Mouse (Mus musculus) kidney, postnatal 25 days (tissue): Measurements from ENCODE around the gene Pdx1.

Source experiments
- DNase-seq, 2 experiments: peaks; one replicate each; pipeline ENCODE4 v3.0.0; 2021; ENCODE audit warnings: mixed read lengths in 2 of 2

Gene Pdx1

DNA sequence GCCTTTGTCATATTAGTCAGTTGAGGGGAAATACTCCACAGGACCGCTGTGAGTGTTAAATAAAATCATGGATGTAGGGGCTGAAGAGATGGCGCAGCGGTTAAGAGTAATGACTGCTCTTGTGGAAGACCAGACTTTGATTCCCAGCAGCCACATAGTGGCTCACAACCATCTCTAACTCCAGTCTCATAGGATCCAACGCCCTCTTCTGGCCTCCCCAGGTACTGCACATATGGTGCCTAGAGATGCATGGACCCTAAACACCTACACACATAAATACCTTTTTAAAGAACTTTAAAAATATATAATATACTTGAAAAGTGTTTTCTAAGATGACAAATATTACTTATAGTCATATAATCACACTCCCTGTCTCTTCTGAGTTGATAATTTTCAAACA, 14.6 kb downstream of the Pdx1 start:
- DNase-seq = no peak

DNA sequence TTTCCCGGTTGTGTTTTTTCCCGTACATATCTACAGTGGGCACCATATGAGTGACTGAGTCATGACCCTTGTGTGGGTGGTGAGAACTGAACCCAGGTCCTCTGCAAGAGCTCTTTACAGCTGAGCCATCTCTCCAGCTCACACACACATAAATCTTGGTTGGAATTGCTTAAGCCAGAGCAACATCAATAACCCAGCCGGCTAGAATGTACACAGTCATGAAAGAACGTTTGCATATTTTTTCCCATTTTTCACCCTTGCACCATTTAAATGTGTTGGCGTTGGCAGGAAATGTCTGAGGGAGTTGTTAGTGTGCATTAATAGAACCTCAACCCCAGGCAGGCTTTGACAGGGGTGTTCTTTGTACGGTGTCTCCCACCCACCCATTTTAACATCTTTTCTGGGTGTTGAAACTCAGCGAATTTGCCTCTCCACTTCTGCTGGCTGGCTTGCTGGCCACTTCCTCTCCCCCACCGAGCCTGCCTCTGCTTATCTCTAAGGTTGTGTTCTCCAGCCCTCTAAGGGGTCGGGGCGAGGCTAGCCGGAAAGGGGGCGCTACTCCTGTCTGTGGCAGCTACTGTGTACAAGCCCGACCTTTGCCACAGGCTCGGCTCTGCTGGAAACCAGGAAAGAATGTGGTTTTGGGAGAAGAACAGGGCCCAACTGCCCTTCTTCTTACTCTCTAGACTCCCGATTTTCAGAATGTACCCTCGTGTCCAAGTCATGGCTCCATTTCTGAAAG, 22.2 kb downstream of the Pdx1 start:
- DNase-seq = no peak

DNA sequence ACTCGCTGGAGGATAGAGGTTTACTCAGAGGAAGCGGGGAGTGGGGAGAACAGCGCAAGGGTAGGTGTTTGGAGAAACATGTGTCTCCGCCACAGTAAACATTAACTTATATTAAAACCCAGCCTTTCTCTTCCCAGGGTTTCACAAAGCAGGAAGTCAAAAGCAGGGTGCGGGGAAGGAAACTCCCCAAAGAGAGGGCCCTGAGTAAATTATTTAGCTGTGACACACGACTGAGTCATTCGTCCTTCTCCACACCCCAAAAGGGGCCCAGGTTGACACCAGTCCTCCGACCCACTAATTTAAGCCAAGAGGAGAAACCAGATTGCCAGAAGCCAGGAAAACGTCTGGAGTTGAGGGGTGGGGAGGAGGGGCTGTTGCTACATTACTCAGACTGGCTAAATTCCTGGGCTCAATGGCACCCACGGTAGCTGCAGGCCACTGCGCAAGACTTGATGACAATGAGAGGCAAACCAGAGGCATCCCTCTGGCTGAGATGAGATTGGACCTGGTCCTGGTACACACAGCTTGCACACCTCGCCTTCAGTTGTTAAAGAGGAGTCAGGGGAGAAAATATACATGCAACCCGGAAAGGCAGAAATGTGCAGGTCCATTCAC, 22.9 kb downstream of the Pdx1 start:
- DNase-seq = no peak

DNA sequence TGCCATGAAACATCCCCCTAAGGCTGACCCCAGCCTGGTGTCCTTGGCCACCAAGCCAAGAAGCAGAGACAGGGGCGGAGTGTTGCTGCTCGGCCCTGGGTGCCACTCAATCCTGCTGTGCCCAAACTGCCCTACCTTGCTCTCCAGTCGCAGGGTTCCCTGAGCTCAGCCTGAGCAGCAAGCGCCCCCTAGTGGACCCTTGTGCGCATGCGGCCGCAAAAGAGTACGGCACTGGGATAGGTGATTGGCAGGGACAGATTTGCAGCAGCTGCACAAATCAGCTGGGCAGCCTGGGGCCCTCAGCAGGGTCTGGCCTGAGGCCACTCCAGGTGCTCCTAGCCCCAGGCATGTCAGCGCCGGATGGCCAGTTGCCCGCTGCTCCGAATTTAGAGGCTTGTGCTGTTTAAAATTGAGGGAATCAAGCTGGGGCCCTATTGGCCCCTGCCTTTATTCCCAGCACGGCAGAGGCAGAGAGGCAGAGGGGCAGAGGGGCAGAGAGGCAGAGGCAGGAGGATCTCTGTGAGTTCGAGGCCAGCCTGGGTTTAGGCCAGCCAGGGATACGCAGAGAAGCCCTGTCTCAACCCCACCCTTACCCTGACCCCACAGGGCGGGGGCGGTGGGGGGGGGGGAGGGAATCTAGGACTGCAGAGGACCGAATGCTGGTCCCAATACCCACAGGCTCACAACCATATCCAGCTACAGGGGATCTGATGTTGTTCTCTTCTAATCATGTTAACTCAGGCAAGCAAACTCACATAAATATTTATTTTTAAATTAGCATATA, 23.6 kb downstream of the Pdx1 start:
- DNase-seq = peak; percentile 69 to 73

DNA sequence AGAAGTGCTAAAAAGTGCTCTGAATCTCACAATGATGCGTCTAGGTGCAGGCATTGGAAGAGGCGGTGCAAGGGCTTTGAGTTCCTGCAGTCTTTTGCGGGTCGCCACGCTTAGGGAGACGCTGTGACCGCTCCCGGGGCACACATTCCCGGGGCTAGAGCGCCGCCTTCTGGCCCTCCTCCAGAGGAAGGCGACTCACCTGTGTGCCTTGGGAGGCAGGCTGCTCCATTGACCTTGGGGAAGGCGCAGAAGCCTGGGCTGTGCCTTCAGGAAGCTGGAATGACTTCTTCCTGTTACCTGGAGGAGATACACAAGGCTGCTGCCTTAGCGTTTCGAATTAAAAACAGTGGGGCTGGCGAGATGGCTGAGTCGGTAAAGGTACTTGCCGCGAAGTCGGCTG, 24.4 kb downstream of the Pdx1 start:
- DNase-seq = peak in 1 of 2 experiments; percentile 17

DNA sequence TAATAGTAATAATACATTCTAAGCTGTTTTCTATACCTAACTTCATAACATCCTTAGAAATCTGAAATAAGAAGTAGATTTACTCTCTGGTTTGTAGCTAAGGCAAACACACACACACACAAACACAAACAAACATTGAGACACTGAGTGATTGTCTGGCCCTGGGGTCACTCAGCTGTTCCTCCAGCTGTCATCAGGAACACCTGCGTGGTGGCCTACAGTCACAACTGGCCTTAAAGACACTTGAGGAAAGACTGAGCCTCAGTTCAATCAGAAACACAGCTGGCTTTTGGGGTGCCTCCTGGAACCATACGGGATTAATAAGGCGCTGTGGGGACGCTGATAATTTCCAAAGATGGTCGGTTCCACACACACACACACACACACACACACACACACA, 27.5 kb downstream of the Pdx1 start:
- DNase-seq = no peak

DNA sequence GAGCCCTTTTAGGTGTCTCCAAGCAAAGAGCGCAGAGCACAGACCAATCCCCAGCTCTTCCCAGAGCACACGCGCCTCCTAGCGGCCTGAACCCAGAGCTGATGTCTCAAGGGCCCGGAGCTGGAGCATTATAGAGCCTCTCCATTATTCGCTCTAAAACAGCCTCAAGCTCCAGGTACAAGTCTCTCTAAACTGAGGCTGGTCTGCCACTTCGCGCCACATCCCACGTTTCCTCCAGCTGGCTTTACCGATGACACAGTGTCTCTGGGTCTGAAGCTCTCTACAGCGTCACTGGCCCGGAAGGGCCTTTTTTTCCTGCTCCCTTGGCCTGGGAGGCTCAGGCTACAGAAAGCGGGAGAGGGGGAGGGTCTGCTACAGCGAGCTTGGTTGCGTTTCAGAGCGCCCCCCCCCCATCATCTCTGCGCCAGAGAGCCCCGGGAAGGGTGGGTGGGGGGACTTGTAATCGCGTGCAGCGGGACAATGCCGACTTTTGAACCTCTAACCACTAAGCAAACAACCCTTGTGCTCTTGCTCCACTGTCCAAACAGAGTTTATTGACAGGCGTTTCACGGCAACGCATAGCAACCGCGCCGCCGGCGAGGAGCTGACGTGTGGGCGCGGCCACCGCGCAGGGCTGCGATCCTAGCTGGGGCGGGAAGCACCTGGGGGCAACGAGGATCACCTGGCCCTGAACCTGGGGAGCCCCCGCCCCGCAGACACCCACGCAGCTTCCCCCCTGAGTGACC, 29.7 kb downstream of the Pdx1 start:
- DNase-seq = peak; percentile 48 to 57

DNA sequence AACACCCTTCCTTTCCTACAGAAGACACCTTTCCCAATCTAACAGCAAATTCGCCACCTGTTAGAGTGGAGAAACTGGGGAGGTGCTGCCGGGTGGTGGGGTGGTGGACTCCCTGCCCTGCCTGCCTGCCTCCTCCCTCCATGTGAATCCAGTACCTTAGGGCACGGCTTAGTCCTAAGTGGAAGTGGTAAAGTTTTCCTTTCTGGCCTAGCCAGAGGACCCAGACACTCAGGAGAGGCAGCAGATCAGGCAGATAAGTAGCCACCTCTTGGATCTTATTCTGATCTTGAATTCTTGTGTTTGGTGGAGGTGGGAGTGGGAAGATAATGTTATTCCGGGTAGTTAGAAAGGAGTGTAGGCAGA, 30.2 kb downstream of the Pdx1 start:
- DNase-seq = no peak

DNA sequence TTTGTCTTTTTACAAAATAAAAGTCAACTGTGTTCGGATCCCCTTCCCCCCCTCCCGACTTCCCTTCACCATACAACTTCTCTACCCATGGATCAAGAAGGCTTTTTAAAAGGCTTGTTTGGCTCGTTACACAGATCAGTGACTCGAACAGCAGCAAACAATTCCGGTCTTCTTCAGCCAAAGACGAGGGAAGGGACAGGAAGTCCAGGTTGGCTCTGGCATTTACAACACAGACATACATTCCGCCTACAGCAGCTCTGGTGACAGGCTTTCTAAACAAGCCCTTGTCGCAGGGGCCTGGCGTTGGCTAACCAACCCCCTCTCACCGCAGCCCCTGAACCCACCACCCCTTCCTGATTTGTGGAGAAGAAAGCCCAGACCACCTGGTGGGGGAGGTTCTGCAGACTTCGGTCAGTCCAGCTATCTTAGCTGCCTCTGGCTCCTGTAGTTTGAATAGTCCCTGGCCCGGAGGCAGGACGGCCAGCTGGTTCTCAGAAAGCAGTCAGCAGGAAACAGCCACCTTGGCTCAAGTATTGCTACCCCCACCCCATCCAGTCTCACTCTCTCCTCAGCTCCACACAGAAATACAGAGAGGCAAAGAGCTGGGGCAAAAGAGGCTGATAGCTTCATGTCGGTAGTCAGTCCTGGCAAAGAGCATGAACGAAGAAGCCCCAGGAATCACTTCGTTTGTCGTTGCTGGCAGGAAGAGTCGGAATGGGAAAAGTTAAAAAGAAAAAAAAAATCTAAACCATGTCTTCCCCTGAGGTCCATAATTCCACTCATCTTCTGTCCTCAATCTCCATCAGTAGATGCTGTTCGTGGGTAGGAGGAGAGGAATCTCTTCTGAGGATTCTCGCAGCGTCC, 31.4 kb downstream of the Pdx1 start:
- no peak for DNase-seq

DNA sequence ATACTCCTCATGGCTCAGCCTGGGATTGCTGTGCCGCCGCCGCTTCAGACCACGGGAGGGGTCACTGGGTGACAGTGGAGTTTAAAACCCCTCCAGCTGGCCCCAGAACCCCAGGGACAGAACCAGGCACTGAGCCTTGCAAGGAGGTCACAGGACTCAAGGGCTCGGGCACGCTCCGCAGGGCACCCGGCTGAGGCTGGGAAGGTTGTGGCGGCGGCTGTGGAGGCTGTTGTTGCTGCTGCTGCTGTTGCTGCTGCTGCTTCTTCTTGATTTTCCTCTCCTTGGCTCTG, 32.0 kb downstream of the Pdx1 start:
- DNase-seq = no peak

DNA sequence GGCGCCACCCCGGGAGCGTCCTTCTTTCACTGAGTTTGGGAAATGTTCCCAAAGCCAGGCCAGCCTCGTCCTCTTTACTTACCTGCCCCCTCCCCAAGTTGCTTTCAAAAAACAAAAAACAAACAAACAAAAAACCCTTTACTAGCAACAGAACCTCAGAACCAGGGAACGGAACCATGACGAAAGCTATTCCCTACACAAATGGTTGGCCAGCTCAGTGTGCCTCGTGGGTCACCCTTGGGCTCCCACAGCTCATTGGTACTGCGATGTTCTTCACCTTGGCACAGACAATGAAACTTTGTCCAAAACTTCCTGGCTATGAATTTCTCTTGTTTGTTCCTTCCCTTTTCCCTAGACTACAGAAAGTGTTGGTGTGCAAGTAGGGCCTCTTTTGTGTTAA, 32.4 kb downstream of the Pdx1 start:
- no peak for DNase-seq

DNA sequence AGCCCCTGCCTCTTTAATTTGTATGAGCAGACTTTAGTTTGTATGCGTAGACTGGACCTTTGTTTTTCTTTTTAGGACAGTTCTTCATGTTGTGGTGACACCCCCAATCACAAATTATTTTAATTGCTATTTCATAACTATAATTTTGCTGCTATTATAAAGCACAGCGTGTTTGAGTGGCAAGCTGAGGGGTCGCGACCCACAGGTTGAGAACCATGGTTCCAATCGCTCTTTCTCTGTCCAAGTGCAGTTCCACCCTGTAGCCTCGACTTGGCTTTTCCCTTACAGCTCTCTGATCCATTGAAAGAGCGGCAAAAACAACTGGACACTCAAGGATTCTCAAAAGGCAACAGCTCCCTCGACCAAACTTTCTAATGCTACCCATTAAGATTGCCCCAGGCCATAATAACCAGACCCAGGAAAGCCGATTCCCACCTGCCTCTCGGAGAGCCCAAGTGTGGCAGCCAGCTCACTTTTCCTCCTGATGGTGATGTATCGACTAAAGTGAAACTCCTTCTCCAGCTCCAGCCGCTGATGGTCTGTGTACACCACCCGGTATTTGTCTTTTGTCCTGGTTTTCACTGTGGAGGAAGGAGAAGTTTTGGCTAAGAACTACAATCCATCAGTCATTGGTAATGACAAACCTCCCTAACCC, 33.1 kb downstream of the Pdx1 start:
- no peak for DNase-seq

DNA sequence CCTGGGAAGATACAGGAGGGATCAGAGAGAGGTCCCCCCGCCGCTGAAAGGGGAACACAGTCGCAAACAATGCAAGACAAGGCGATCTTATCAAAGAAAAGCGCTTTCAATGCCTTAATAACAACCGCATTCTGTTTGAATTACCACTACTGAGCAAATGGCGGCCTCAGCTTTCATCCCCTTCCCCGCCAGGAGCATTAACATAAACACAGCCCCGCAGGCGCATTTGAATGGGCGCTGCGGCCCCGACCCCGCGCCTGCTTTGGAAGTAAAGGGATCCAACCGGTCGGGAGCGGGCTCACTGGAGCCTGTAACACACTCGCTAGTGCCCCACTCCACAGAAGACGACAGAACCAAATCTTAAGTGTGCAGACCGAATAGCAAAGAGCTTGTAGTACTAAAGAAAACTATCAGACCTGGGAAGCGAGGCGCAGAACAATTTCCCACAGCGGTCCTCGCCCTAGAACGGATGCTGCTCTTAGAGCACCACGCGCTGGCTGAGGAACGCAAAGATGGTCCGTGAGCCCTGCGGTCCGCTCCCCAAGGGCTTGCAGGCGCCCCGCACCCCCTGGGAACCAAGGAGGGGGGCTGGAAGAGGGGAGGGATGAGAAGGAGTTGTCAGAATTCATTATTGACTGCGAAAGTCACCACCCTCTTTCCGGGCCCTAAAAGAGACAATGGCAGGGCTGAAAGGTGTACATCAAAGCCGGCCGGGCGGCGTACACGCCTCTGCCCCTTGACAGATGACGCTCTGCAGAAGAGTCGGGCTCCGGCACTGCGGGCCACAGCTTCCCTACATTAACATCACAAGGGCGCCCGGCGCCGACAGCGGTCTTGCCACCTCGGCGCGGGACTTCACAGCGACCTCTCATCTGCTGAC, 34.8 kb downstream of the Pdx1 start:
- no peak for DNase-seq

DNA sequence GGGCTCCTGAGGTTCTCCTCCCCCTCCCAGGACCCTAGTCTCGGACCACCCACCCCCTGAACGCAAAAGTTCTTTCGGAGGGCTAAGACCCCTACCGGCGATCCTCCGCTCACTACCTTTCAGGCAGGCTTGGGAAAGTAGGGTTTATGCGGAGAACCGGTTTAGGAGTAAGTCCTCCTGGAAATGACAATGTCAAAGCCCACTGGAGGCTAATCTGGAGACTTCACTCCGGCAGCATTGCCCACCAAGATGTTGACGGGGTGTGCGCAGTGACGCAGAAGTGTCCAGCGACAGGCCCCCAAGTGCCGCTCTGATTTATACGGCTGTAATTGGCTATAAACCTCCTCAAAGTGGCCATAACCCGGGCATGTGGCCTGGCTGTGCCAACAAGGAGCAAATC, 35.4 kb downstream of the Pdx1 start:
- no peak for DNase-seq

DNA sequence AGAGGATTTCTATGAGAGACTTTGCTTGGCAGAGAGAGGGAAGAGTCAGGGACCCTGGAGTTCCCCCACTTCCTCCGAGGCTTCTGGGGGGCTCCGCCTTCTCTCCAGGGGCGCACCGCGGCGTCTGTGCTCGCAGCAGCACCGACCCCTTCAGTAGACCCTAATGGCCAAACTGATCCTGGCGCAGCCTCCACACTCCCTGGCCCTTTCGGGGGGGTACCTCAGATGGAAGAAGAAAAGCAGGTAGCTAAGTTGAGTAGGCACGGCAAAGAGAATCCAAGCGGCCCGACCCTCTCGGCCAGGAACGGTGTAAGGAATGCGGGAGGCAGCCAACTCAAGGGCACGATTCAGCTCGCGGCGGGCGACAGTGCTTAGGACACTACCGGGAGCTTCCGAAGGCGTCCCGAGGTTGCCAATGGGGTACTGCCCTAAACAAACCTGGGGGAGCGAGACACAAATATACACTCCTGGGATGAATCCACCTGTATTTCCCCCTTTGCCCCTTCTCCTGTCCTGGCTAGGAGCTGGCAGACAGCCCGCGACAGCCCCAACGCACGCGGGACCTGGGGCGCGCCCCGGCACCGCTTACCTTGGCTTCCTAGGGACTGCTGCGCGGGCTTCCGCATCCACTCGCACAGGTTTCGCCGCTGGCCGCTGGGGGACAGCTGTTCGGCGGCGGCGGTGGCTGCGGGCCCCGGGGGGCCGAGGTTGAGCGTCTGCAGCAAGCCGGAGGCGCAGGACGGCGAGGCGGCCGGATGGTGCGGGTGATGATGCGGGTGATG, 36.3 kb downstream of the Pdx1 start:
- DNase-seq = no peak

DNA sequence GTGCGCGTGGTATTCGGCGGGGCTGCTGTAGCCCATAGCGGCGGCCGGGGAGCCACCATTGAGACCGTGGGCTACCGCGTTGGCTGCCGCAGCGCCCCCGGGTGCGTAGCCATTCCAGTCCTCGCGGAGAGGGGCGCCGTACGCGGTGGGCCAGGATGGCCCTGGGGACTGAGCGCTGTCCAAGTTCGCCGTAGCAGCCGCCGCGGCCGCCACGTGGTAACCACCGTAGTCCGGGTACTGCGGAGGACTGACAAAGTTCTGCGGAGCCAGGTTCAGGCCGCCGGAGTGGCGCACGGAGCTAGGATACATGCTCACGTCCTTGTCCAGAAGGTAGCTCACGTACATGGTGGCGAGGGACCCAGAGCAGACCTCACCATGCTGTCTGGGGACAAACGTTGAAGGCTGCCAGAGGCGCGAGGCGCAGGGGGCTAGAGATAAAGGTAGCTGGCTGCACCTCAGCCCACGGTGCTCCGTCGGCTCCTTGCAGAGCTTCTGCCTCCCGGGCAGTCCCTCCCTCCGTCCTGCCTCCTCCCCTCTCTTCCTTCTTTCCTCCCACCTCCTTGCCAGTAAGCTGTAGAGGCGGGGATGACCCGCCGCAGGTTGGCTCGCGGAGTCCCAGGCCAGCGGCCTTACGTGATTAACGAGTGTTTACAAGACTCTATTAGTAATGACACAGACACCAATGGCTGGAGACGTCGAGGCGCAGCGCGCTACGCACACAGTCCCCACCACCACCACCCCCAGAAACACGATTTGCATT, 37.1 kb downstream of the Pdx1 start, which contains the start of gene Cdx2:
Gene Cdx2, minus strand, starts transcription at position 633 of the 760 bp plus-strand sequence.
- DNase-seq = no peak

DNA sequence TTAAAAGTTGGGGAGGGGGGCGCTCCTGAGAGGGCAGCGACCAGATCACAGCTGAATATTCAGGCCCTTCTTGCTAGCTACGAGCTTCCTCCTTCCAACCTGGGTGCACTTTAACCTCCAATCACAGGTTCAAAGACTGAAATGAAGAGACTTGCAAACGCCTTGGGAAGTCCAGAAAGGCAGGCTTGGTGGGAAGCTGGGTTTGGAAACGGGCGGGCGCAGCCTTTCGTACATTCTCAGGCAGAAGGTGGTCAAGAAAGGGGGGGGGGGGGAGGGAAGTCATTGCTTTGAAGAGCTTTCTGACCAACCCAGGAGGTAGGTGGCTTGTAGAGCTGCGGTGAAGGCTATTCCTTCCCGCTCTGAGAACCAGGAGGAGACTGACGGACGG, 37.6 kb downstream of the Pdx1 start:
- DNase-seq = no peak

DNA sequence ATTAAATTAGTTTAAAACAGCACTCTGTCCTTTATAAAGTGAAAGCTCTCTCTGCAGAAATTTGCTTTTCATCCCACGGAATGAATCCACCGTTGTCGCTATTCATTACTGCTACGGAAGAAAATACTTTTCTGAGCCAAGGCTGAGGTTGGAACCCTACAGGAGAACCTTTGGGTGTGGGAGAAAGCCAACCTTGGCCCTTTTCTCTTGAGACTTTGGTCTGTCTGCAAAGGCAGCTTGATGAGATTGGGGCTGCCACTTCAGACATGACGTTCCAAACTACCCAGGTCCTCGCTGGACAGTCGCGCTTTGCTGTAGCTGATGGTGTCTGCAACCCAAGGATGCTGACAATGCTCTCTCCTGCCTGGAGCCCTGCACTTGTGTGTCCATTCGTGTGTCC, 38.7 kb downstream of the Pdx1 start:
- no peak for DNase-seq

DNA sequence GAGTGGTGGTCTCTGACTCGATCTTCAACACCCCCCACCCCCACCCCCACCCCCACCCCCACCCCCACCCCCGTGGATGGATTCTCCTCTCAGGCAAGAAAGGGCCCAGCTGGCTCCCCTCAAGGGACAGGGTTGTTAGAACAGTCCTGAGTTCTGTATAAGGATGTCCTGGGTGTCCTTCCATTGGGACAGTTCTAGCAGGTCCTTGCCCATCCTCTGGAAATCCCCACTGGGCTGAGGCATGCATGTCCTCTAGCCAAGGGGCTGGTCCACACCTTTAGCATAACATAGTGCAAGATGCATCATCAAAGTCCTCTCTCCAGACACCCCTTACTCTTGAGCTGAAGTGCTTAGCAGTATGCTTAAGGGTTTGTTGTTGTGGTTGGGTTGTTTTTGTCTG, 40.0 kb downstream of the Pdx1 start:
- no peak for DNase-seq
